Mouse (Mus musculus): ENCODE results near the gene Slc7a5. TPM values are rescaled to one million over a fixed set of nuclear protein-coding genes. Genes with fewer than 3 reads are reported as not detected.

Slc7a5 gene
- polyA plus RNA-seq, 1 experiment = 63.7 TPM

- no peak for DNase-seq (ENCODE audit: extremely low spot score in 1 of 2, low spot score in 1 of 2)
Observed at GRCm38 (mm10) chr8:121938732-121939131, 31.2 kb upstream of the Slc7a5 start.

GRCm38 (mm10) chr8:121936391-121936790, 28.9 kb upstream of the Slc7a5 start:
- DNase-seq (ENCODE audit: extremely low spot score in 1 of 2, low spot score in 1 of 2) = no peak

GRCm38 (mm10) chr8:121935341-121936294, 28.1 kb upstream of the Slc7a5 start:
- peak; percentile 39 to 73 for DNase-seq (ENCODE audit: extremely low spot score in 1 of 2, low spot score in 1 of 2)

- no peak for DNase-seq (ENCODE audit: extremely low spot score in 1 of 2, low spot score in 1 of 2)
Observed at GRCm38 (mm10) chr8:121934923-121935322, 27.4 kb upstream of the Slc7a5 start.

GRCm38 (mm10) chr8:121934506-121934905, 27.0 kb upstream of the Slc7a5 start:
- no peak for DNase-seq (ENCODE audit: extremely low spot score in 1 of 2, low spot score in 1 of 2)

GRCm38 (mm10) chr8:121932668-121933520, 25.4 kb upstream of the Slc7a5 start:
- no peak for DNase-seq (ENCODE audit: extremely low spot score in 1 of 2, low spot score in 1 of 2)

- DNase-seq (ENCODE audit: extremely low spot score in 1 of 2, low spot score in 1 of 2) = no peak
Observed at GRCm38 (mm10) chr8:121932026-121932667, 24.7 kb upstream of the Slc7a5 start.

- DNase-seq (ENCODE audit: extremely low spot score in 1 of 2, low spot score in 1 of 2) = no peak
Observed at GRCm38 (mm10) chr8:121931571-121931970, 24.1 kb upstream of the Slc7a5 start.

GRCm38 (mm10) chr8:121930047-121930446, 22.6 kb upstream of the Slc7a5 start:
- no peak for DNase-seq (ENCODE audit: extremely low spot score in 1 of 2, low spot score in 1 of 2)

GRCm38 (mm10) chr8:121927316-121927715, 19.8 kb upstream of the Slc7a5 start:
- peak in 1 of 2 experiments; percentile 53 for DNase-seq (ENCODE audit: extremely low spot score in 1 of 2, low spot score in 1 of 2)

GRCm38 (mm10) chr8:121926266-121926665, 18.8 kb upstream of the Slc7a5 start:
- DNase-seq (ENCODE audit: extremely low spot score in 1 of 2, low spot score in 1 of 2) = no peak

- DNase-seq (ENCODE audit: extremely low spot score in 1 of 2, low spot score in 1 of 2) = peak in 1 of 2 experiments; percentile 90
Observed at GRCm38 (mm10) chr8:121925624-121926023, 18.1 kb upstream of the Slc7a5 start.

- DNase-seq (ENCODE audit: extremely low spot score in 1 of 2, low spot score in 1 of 2) = no peak
Observed at GRCm38 (mm10) chr8:121924681-121925080, 17.2 kb upstream of the Slc7a5 start.

GRCm38 (mm10) chr8:121922101-121922500, 14.6 kb upstream of the Slc7a5 start:
- no peak for DNase-seq (ENCODE audit: extremely low spot score in 1 of 2, low spot score in 1 of 2)

GRCm38 (mm10) chr8:121921582-121921981, 14.1 kb upstream of the Slc7a5 start:
- no peak for DNase-seq (ENCODE audit: extremely low spot score in 1 of 2, low spot score in 1 of 2)

GRCm38 (mm10) chr8:121919731-121920130, 12.2 kb upstream of the Slc7a5 start:
- no peak for DNase-seq (ENCODE audit: extremely low spot score in 1 of 2, low spot score in 1 of 2)

- no peak for DNase-seq (ENCODE audit: extremely low spot score in 1 of 2, low spot score in 1 of 2)
Observed at GRCm38 (mm10) chr8:121919158-121919557, 11.7 kb upstream of the Slc7a5 start.

- no peak for DNase-seq (ENCODE audit: extremely low spot score in 1 of 2, low spot score in 1 of 2)
Observed at GRCm38 (mm10) chr8:121913378-121913777, 5.9 kb upstream of the Slc7a5 start.

GRCm38 (mm10) chr8:121912831-121913230, 5.3 kb upstream of the Slc7a5 start:
- DNase-seq (ENCODE audit: extremely low spot score in 1 of 2, low spot score in 1 of 2) = no peak

- no peak for DNase-seq (ENCODE audit: extremely low spot score in 1 of 2, low spot score in 1 of 2)
Observed at GRCm38 (mm10) chr8:121911987-121912386, 4.5 kb upstream of the Slc7a5 start.

- DNase-seq (ENCODE audit: extremely low spot score in 1 of 2, low spot score in 1 of 2) = no peak
Observed at GRCm38 (mm10) chr8:121911400-121911799, 3.9 kb upstream of the Slc7a5 start.
